Mouse (Mus musculus): ENCODE data around the gene Mtif3. TPM values are rescaled to one million over a fixed set of nuclear protein-coding genes. Genes with fewer than 3 reads are reported as not detected.

The Mtif3 gene
- polyA plus RNA-seq, 1 experiment: 23.7 TPM

GRCm38 (mm10) chr5:146905486-146906172, 58.0 kb downstream of the Mtif3 start:
- no peaks in the 10 kb centered on the region for H3K27me3 ChIP-seq (ENCODE audit: control insufficient read depth, insufficient read depth, insufficient read length)
- TF ChIP-seq MYOG (IDR thresholded peaks at IDR 0.05; ENCODE audit: control insufficient read depth in 1 of 3, insufficient read depth in 1 of 3, insufficient read length in 2 of 3, low read depth in 2 of 3) (no peak), USF1 (IDR thresholded peaks at IDR 0.05; ENCODE audit: low read depth) (no peak), TCF3 (IDR thresholded peaks at IDR 0.05; ENCODE audit: insufficient read length, low read depth) (no peak), MYOD1 (IDR thresholded peaks at IDR 0.05; ENCODE audit: control insufficient read depth in 1 of 3, insufficient read length in 2 of 3, low read depth in 2 of 3) (no peak), CEBPB (IDR thresholded peaks at IDR 0.05; ENCODE audit: insufficient read depth, poor library complexity, severe bottlenecking) (no peak), REST (IDR thresholded peaks at IDR 0.05; ENCODE audit: insufficient read depth, insufficient read length) (no peak), MAX (IDR thresholded peaks at IDR 0.05; ENCODE audit: low read depth) (no peak), POLR2AphosphoS2 (IDR thresholded peaks at IDR 0.05; ENCODE audit: insufficient read length, low read depth) (no peak), SRF (IDR thresholded peaks at IDR 0.05; ENCODE audit: control insufficient read depth, insufficient read length, low read depth) (no peak), TCF12 (IDR thresholded peaks at IDR 0.05; ENCODE audit: insufficient read depth, poor library complexity, severe bottlenecking) (no peak), E2F4 (IDR thresholded peaks at IDR 0.05; ENCODE audit: insufficient read depth) (no peak), POLR2A (IDR thresholded peaks at IDR 0.05; ENCODE audit: insufficient read length, low read depth) (no peak)
- no peak overlapping the region for H3K4me2 ChIP-seq (ENCODE audit: low read depth)
- no peaks in the 10 kb centered on the region for H3K36me3 ChIP-seq (ENCODE audit: control insufficient read depth, insufficient read depth)
- H3K79me2 ChIP-seq (ENCODE audit: control insufficient read depth, insufficient read depth): no peaks in the 10 kb centered on the region
- no peak overlapping the region for H3K4me3 ChIP-seq
- no peak overlapping the region for H3ac ChIP-seq (ENCODE audit: control insufficient read depth, insufficient read length)

- H3K36me3 ChIP-seq (ENCODE audit: control insufficient read depth, insufficient read depth): no peaks in the 10 kb centered on the region
- H3ac ChIP-seq (ENCODE audit: control insufficient read depth, insufficient read length): no peak overlapping the region
- H3K79me2 ChIP-seq (ENCODE audit: control insufficient read depth, insufficient read depth): no peaks in the 10 kb centered on the region
- no peaks in the 10 kb centered on the region for H3K27me3 ChIP-seq (ENCODE audit: control insufficient read depth, insufficient read depth, insufficient read length)
- H3K4me3 ChIP-seq: no peak overlapping the region
- H3K4me2 ChIP-seq (ENCODE audit: low read depth): no peak overlapping the region
- TF ChIP-seq TCF3 (IDR thresholded peaks at IDR 0.05; ENCODE audit: insufficient read length, low read depth) (no peak), E2F4 (IDR thresholded peaks at IDR 0.05; ENCODE audit: insufficient read depth) (no peak), MAX (IDR thresholded peaks at IDR 0.05; ENCODE audit: low read depth) (no peak), MYOG (IDR thresholded peaks at IDR 0.05; ENCODE audit: control insufficient read depth in 1 of 3, insufficient read depth in 1 of 3, insufficient read length in 2 of 3, low read depth in 2 of 3) (no peak), POLR2A (IDR thresholded peaks at IDR 0.05; ENCODE audit: insufficient read length, low read depth) (no peak), CEBPB (IDR thresholded peaks at IDR 0.05; ENCODE audit: insufficient read depth, poor library complexity, severe bottlenecking) (no peak), REST (IDR thresholded peaks at IDR 0.05; ENCODE audit: insufficient read depth, insufficient read length) (no peak), SRF (IDR thresholded peaks at IDR 0.05; ENCODE audit: control insufficient read depth, insufficient read length, low read depth) (no peak), USF1 (IDR thresholded peaks at IDR 0.05; ENCODE audit: low read depth) (no peak), POLR2AphosphoS2 (IDR thresholded peaks at IDR 0.05; ENCODE audit: insufficient read length, low read depth) (no peak), TCF12 (IDR thresholded peaks at IDR 0.05; ENCODE audit: insufficient read depth, poor library complexity, severe bottlenecking) (no peak), MYOD1 (IDR thresholded peaks at IDR 0.05; ENCODE audit: control insufficient read depth in 1 of 3, insufficient read length in 2 of 3, low read depth in 2 of 3) (no peak)
Measured at GRCm38 (mm10) chr5:146904404-146904803, 59.2 kb downstream of the Mtif3 start.

Other genes starting within 250 kb of the Mtif3 start
- 11.9 TPM for gene Usp12, start 168.8 kb downstream of the Mtif3 start, polyA plus RNA-seq (2012; fragmentation: generic; extraction: Trizol)
- gene Rpl21, start 130.9 kb downstream of the Mtif3 start, polyA plus RNA-seq (2012; fragmentation: generic; extraction: Trizol): 519 TPM
- gene Rasl11a, start 118.7 kb downstream of the Mtif3 start, polyA plus RNA-seq (2012; fragmentation: generic; extraction: Trizol): 1.3 TPM
- gene Gtf3a, start 15.1 kb downstream of the Mtif3 start, polyA plus RNA-seq (2012; fragmentation: generic; extraction: Trizol): 49.9 TPM
- 2.2 TPM for gene Lnx2, start 112.8 kb upstream of the Mtif3 start, polyA plus RNA-seq (2012; fragmentation: generic; extraction: Trizol)
- 92.4 TPM for gene Polr1d, start 113.2 kb upstream of the Mtif3 start, polyA plus RNA-seq (2012; fragmentation: generic; extraction: Trizol)
- not detected for gene Gsx1, start 224.9 kb upstream of the Mtif3 start, polyA plus RNA-seq (2012; fragmentation: generic; extraction: Trizol)

All from myocyte (in vitro differentiated cells).